Mouse (Mus musculus): Measurements from ENCODE around the gene Aspg. TPM values are rescaled to one million over a fixed set of nuclear protein-coding genes. Genes with fewer than 3 reads are reported as not detected.

The Aspg gene
- total RNA-seq, 1 experiment, result 12.8 TPM

GRCm38 (mm10) chr12:112150011-112150410, 43.5 kb downstream of the Aspg start:
- no peak for DNase-seq (ENCODE audit: low read depth, low spot score)
- Histone ChIP-seq H3K4me1 (ENCODE audit: control insufficient read depth in 2 of 2, insufficient read depth in 2 of 2, low read length in 2 of 2, poor library complexity in 1 of 2) (peaks cover 3 to 37% of the 10 kb centered on the region in 2 experiments; a peak in 2 of 4 replicates), H3K9me3 (ENCODE audit: control insufficient read depth, insufficient read depth, low read depth, low read length) (no peaks in the 10 kb centered on the region), H3K27ac (ENCODE audit: insufficient read depth, low read depth, low read length, poor library complexity, severe bottlenecking) (no peak overlapping the region), H3K4me3 (ENCODE audit: insufficient read depth in 1 of 2, low read depth in 1 of 2, low read length in 2 of 2, poor library complexity in 1 of 2, severe bottlenecking in 1 of 2) (no peak overlapping the region), H3K36me3 (ENCODE audit: control insufficient read depth, insufficient read depth, low read length, poor library complexity, severe bottlenecking) (no peaks in the 10 kb centered on the region), H3K9ac (ENCODE audit: insufficient read depth, low read depth, low read length, poor library complexity, severe bottlenecking) (no peak overlapping the region)
- TF ChIP-seq HCFC1 (IDR thresholded peaks at IDR 0.05; ENCODE audit: borderline replicate concordance, insufficient read depth, low read length) (no peak), ZNF384 (IDR thresholded peaks at IDR 0.05; ENCODE audit: low read depth, low read length) (no peak), MAFK (IDR thresholded peaks at IDR 0.05; ENCODE audit: insufficient read depth, low read depth, low read length) (no peak), CHD2 (IDR thresholded peaks at IDR 0.05; ENCODE audit: low read depth, low read length) (no peak), ZC3H11A (IDR thresholded peaks at IDR 0.05; ENCODE audit: borderline replicate concordance, low read depth, low read length) (no peak)
- in situ Hi-C loops (cut with MboI; ENCODE audit: low sequenced_read_pairs in 2 of 2, unreplicated experiment in 2 of 2), result no loop called here

- no peak overlapping the region for H3K27ac ChIP-seq (ENCODE audit: insufficient read depth, low read depth, low read length, poor library complexity, severe bottlenecking)
- peaks cover 3 to 42% of the 10 kb centered on the region in 2 experiments; a peak in 2 of 4 replicates for H3K4me1 ChIP-seq (ENCODE audit: control insufficient read depth in 2 of 2, insufficient read depth in 2 of 2, low read length in 2 of 2, poor library complexity in 1 of 2)
- H3K9me3 ChIP-seq (ENCODE audit: control insufficient read depth, insufficient read depth, low read depth, low read length), result no peaks in the 10 kb centered on the region
- peak overlapping the region; percentile 36; the same call in 1 of the 2 replicates for H3K9ac ChIP-seq (ENCODE audit: insufficient read depth, low read depth, low read length, poor library complexity, severe bottlenecking)
- H3K36me3 ChIP-seq (ENCODE audit: control insufficient read depth, insufficient read depth, low read length, poor library complexity, severe bottlenecking), result no peaks in the 10 kb centered on the region
- TF ChIP-seq HCFC1 (IDR thresholded peaks at IDR 0.05; ENCODE audit: borderline replicate concordance, insufficient read depth, low read length) (no peak), CHD2 (IDR thresholded peaks at IDR 0.05; ENCODE audit: low read depth, low read length) (no peak), ZNF384 (IDR thresholded peaks at IDR 0.05; ENCODE audit: low read depth, low read length) (peak; percentile 86; the same call in 1 of the 2 replicates)
- in situ Hi-C loops (cut with MboI; ENCODE audit: low sequenced_read_pairs in 2 of 2, unreplicated experiment in 2 of 2), result no loop called here
- H3K4me3 ChIP-seq (ENCODE audit: insufficient read depth in 1 of 2, low read depth in 1 of 2, low read length in 2 of 2, poor library complexity in 1 of 2, severe bottlenecking in 1 of 2), result no peak overlapping the region; a peak in 1 of 4 replicates
- DNase-seq (ENCODE audit: low read depth, low spot score), result no peak
Observed at GRCm38 (mm10) chr12:112151244-112151979, 44.9 kb downstream of the Aspg start.

- H3K4me3 ChIP-seq (ENCODE audit: insufficient read depth in 1 of 2, low read depth in 1 of 2, low read length in 2 of 2, poor library complexity in 1 of 2, severe bottlenecking in 1 of 2), result no peak overlapping the region
- H3K36me3 ChIP-seq (ENCODE audit: control insufficient read depth, insufficient read depth, low read length, poor library complexity, severe bottlenecking), result no peaks in the 10 kb centered on the region
- H3K9ac ChIP-seq (ENCODE audit: insufficient read depth, low read depth, low read length, poor library complexity, severe bottlenecking), result peak overlapping the region; percentile 36; the same call in 1 of the 2 replicates
- TF ChIP-seq ZC3H11A (IDR thresholded peaks at IDR 0.05; ENCODE audit: borderline replicate concordance, low read depth, low read length), result no peak
- TF ChIP-seq HCFC1 (IDR thresholded peaks at IDR 0.05; ENCODE audit: borderline replicate concordance, insufficient read depth, low read length), result no peak
- no peak for TF ChIP-seq MAFK (IDR thresholded peaks at IDR 0.05; ENCODE audit: insufficient read depth, low read depth, low read length)
- no peak for TF ChIP-seq CHD2 (IDR thresholded peaks at IDR 0.05; ENCODE audit: low read depth, low read length)
- TF ChIP-seq ZNF384 (IDR thresholded peaks at IDR 0.05; ENCODE audit: low read depth, low read length), result no peak; the same call in 1 of the 2 replicates
- DNase-seq (ENCODE audit: low read depth, low spot score), result no peak
- in situ Hi-C loops (cut with MboI; ENCODE audit: low sequenced_read_pairs in 2 of 2, unreplicated experiment in 2 of 2), result no loop called here
- no peak overlapping the region for H3K27ac ChIP-seq (ENCODE audit: insufficient read depth, low read depth, low read length, poor library complexity, severe bottlenecking)
- H3K4me1 ChIP-seq (ENCODE audit: control insufficient read depth in 2 of 2, insufficient read depth in 2 of 2, low read length in 2 of 2, poor library complexity in 1 of 2), result peaks cover 3 to 41% of the 10 kb centered on the region in 2 experiments; a peak in 2 of 4 replicates
- no peaks in the 10 kb centered on the region for H3K9me3 ChIP-seq (ENCODE audit: control insufficient read depth, insufficient read depth, low read depth, low read length)
Observed at GRCm38 (mm10) chr12:112151980-112152362, 45.5 kb downstream of the Aspg start.

- Histone ChIP-seq H3K27ac (ENCODE audit: insufficient read depth, low read depth, low read length, poor library complexity, severe bottlenecking) (no peak overlapping the region), H3K9me3 (ENCODE audit: control insufficient read depth, insufficient read depth, low read depth, low read length) (no peaks in the 10 kb centered on the region), H3K9ac (ENCODE audit: insufficient read depth, low read depth, low read length, poor library complexity, severe bottlenecking) (no peak overlapping the region), H3K36me3 (ENCODE audit: control insufficient read depth, insufficient read depth, low read length, poor library complexity, severe bottlenecking) (peaks cover 5% of the 10 kb centered on the region; the same call in 1 of the 2 replicates), H3K4me1 (ENCODE audit: control insufficient read depth in 2 of 2, insufficient read depth in 2 of 2, low read length in 2 of 2, poor library complexity in 1 of 2) (peaks cover 0 to 33% of the 10 kb centered on the region in 2 experiments; a peak in 2 of 4 replicates), H3K4me3 (ENCODE audit: insufficient read depth in 1 of 2, low read depth in 1 of 2, low read length in 2 of 2, poor library complexity in 1 of 2, severe bottlenecking in 1 of 2) (no peak overlapping the region)
- no peak for TF ChIP-seq CHD2 (IDR thresholded peaks at IDR 0.05; ENCODE audit: low read depth, low read length)
- no peak for TF ChIP-seq MAFK (IDR thresholded peaks at IDR 0.05; ENCODE audit: insufficient read depth, low read depth, low read length)
- no peak for TF ChIP-seq HCFC1 (IDR thresholded peaks at IDR 0.05; ENCODE audit: borderline replicate concordance, insufficient read depth, low read length)
- no peak for TF ChIP-seq ZC3H11A (IDR thresholded peaks at IDR 0.05; ENCODE audit: borderline replicate concordance, low read depth, low read length)
- TF ChIP-seq ZNF384 (IDR thresholded peaks at IDR 0.05; ENCODE audit: low read depth, low read length), result no peak
- in situ Hi-C loops (cut with MboI; ENCODE audit: low sequenced_read_pairs in 2 of 2, unreplicated experiment in 2 of 2), result no loop called here
- no peak for DNase-seq (ENCODE audit: low read depth, low spot score)
Observed at GRCm38 (mm10) chr12:112153597-112153996, 47.1 kb downstream of the Aspg start.
